Mouse (Mus musculus) leukemia stem cell, adult 10-12 weeks (primary cell): ENCODE data around the gene Tob1. TPM values are rescaled to one million over a fixed set of nuclear protein-coding genes. Genes with fewer than 3 reads are reported as not detected.

ENCODE experiments used
- polyA plus RNA-seq: library from polyadenylated mRNA; stranded (reverse); fragments of >175 nt; gene quantifications from 2 replicates; pipeline ENCODE4 v1.2.3, GENCODE M21; 2012; ENCODE audit warnings: low replicate concordance

Tob1 gene
- polyA plus RNA-seq, result 12.1 and 24.4 TPM in 2 replicates

DNA sequence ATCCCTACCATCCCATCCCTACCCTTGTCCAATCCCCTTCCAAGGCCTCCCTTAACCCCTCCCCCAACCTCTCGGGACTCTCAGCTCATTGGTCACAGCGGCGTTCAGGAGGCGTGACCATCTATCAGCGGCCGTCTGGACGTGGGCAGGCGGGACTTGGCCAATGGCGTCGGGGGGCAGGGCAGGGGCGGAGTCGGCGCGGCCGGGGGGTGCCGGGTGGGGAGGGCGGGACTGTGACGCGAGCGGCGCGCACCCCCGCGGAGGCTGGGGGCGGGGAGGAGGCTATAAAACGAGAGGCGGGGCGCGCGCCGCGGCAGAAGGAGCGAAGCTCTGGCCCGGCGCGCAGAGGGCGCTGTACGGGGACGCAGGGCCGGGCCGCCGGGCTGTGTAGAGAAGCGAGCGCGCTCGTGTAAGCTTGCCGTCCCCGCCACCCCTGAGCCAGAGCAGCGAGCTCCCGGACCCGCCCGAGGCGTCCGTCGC lies at the start of gene Tob1:
TSS of gene Tob1 (plus strand) at position 331 of the 480 bp plus-strand sequence.

GRCm38 (mm10) chr11:94245955-94246788 lies 34.9 kb downstream of the Tob1 start, which contains the start of gene Wfikkn2:
Gene Wfikkn2 (minus strand): TSS chr11:94246005.

Other genes starting within 250 kb of the Tob1 start
- gene Gm20390, start 243.2 kb upstream of the Tob1 start, polyA plus RNA-seq, result 98.3 and 101 TPM in 2 replicates
- 61.4 and 103 TPM in 2 replicates for gene Nme1, start 242.9 kb upstream of the Tob1 start, polyA plus RNA-seq
- 13.5 and 25.4 TPM in 2 replicates for gene Spag9, start 215.4 kb upstream of the Tob1 start, polyA plus RNA-seq
- gene Wfikkn2, start 34.6 kb downstream of the Tob1 start, polyA plus RNA-seq, result 0.14 and 0.46 TPM in 2 replicates
- gene Gm21885, start 70.4 kb downstream of the Tob1 start, polyA plus RNA-seq, result not detected in 2 replicates
- gene Luc7l3, start 110.5 kb downstream of the Tob1 start, polyA plus RNA-seq, result 6.1 and 22.5 TPM in 2 replicates
- gene Ankrd40, start 116.5 kb downstream of the Tob1 start, polyA plus RNA-seq, result 36.3 and 54.4 TPM in 2 replicates
- 2.4 and 6.9 TPM in 2 replicates for gene Abcc3, start 181.5 kb downstream of the Tob1 start, polyA plus RNA-seq